Mouse (Mus musculus) embryonic facial prominence, embryonic 10.5 days (tissue): Measurements from ENCODE around the gene Kif3a. TPM values are rescaled to one million over a fixed set of nuclear protein-coding genes. Genes with fewer than 3 reads are reported as not detected.
"Not testable (repeated sequence)": the region's sequence is repeated elsewhere in the genome, so short reads cannot be mapped to it uniquely, and the experiment has no call there.

Experiments used
- DNase-seq: peaks from one replicate; pipeline ENCODE4 v3.0.0-alpha.2; 2017; ENCODE audit warnings: low spot score
- H3K27ac ChIP-seq: fragments of 300-500 bp; sonication (generic); replicated peaks from 2 replicates; pipeline ENCODE4 v1.5.1; 2016; ENCODE audit warnings: mild to moderate bottlenecking
- H3K27me3 ChIP-seq: fragments of 300-500 bp; sonication (generic); replicated peaks from 2 replicates; pipeline ENCODE4 v1.6.1; 2016; ENCODE audit warnings: low read depth, mild to moderate bottlenecking; ENCODE audit not compliant: poor library complexity, severe bottlenecking
- H3K36me3 ChIP-seq: fragments of 300-500 bp; sonication (generic); replicated peaks from 2 replicates; pipeline ENCODE4 v1.6.1; 2016; ENCODE audit warnings: mild to moderate bottlenecking, moderate library complexity
- H3K4me1 ChIP-seq: fragments of 300-500 bp; sonication (generic); 2 replicates; pipeline ENCODE4 v1.6.1; 2016
- H3K4me3 ChIP-seq: fragments of 300-500 bp; sonication (generic); 2 replicates; pipeline ENCODE4 v1.5.1; 2016; ENCODE audit warnings: mild to moderate bottlenecking, moderate library complexity
- H3K9me3 ChIP-seq: fragments of 300-500 bp; sonication (generic); 2 replicates; pipeline ENCODE4 v1.6.1; 2016; ENCODE audit warnings: mild to moderate bottlenecking
- WGBS: fragments of 180-500 bp; shearing (Covaris S2); methylation state at CpG from one replicate; pipeline ENCODE4 v1.1.7; 2016; 5-methylcytosine and 5-hydroxymethylcytosine counted together
- polyA plus RNA-seq: library from polyadenylated mRNA; unstranded; fragments of >200 nt; fragmentation: Nextera tagmentation; extraction: Ambion mirVana; gene quantifications from 2 replicates; pipeline ENCODE4 v1.2.1, GENCODE M21; 2016

The Kif3a gene
- polyA plus RNA-seq, 1 experiment from 2014 or later: 77.6 TPM

DNA sequence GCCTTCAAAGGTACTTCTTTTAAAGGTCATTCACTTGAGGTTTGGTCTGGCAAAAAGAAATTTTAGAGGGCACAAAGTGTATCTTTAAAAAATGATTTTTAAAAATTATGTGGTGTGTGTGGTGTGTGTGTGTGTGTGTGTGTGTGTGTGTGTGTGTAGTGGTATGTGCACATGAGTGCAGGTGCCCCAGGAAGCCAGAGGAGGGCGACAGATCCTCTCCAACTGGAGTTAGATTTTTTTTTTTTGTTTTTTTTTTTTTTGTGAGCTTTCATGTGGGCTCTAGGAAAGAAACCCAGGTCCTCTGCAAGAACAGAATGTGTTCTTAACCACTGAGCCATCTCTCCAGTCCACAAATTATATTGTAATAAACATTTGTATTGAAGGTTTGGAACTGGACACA is 16.5 kb upstream of the Kif3a start:
- no peak overlapping the region for H3K4me3 ChIP-seq
- peaks cover 11% of the 10 kb centered on the region for H3K4me1 ChIP-seq
- DNase-seq: no peak
- H3K36me3 ChIP-seq: no peaks in the 10 kb centered on the region
- no peaks in the 10 kb centered on the region for H3K27me3 ChIP-seq
- WGBS: 91% methylated on average over 1 of the region's 1 CpGs
- H3K9me3 ChIP-seq: 0 out of 2 replicates have a peak, but pooled peaks cover 2% of the 10 kb centered on the region
- H3K27ac ChIP-seq: no peak overlapping the region

DNA sequence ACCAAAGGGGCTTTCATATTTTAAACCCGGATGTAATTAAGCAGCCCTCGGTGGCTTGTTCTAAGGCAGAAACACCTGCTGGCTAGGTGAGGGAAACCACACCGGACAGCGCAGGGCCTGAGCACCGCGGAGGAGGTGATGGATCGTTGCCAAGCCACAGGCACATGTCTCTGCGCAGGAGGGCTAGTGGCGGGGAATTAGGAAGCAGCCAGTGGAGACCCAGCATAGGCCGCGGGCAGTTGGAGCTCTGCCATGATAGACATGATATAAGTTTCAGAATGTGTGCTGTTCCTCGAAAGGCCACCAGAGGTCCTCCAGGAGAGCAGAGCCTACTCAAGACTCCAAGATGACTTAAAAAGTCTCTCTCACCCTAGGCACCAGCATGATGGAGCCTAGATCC is 15.4 kb upstream of the Kif3a start:
- WGBS: 73% methylated on average over 12 of the region's 12 CpGs
- no peak for DNase-seq
- Histone ChIP-seq H3K36me3 (no peaks in the 10 kb centered on the region), H3K9me3 (0 out of 2 replicates have a peak, but pooled peaks cover 2% of the 10 kb centered on the region), H3K27me3 (no peaks in the 10 kb centered on the region), H3K4me3 (no peak overlapping the region), H3K4me1 (0 out of 2 replicates have a peak, but pooled peaks cover 5% of the 10 kb centered on the region), H3K27ac (no peak overlapping the region)

DNA sequence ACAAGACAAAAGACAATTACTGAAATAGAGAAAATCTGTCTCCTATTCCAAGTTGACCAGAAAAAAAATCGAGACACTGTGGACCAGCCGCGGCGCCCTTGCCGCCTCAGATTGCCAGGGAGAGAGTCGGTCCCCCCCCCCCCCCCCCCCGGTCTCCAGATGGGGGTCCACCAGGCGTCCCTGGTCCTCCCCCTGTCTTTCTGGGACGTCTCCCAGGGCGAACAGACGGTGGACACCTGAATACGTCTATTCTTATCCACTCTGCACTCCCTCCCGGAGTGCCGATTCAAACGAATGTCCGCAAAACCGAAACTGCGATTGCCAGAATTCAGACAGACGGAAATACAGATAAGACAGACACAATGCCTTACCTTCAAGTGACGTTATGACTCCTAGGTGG is 10.7 kb upstream of the Kif3a start:
- not testable (repeated sequence) for H3K9me3 ChIP-seq, H3K27me3 ChIP-seq, H3K36me3 ChIP-seq, H3K4me1 ChIP-seq, H3K27ac ChIP-seq, DNase-seq, H3K4me3 ChIP-seq
- WGBS: 91% methylated on average over 13 of the region's 20 CpGs

DNA sequence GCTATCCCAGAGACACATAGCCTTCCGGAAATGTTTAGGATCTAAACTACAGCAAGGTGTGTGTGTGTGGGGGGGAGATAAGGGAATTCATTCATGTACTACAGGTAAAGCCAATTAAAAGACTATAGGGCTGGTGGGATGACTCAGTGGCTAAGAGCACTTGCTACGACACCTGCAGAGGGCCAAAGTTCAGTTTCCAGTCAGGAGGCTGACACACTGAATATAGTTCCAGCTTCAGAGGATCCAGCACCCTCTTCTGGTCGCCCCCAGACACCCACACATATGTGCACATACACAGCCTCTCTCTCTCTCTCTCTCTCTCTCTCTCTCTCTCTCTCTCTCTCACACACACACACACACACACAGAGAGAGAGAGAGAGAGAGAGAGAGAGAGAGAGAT is 9.2 kb upstream of the Kif3a start:
- H3K36me3 ChIP-seq, H3K4me1 ChIP-seq, H3K27ac ChIP-seq, H3K4me3 ChIP-seq, H3K27me3 ChIP-seq, H3K9me3 ChIP-seq, DNase-seq: not testable (repeated sequence)
- 80% methylated on average over 2 of the region's 3 CpGs for WGBS

DNA sequence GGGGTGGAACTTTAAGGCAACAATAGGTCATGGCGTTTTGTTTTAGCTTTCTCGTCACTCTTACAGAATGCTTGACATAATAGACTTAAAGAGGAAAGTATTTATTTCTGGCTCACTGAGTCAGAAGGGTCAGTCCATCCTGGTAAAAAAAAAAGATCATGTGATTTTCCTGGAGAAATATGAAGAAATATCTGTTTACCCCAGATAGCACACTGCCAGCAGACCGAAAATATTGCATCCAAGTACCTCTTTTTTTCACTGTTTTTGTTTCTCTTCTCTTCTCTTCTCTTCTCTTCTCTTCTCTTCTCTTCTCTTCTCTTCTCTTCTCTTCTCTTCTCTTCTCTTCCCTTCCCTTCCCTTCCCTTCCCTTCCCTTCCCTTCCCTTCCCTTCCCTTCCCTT is 7.2 kb upstream of the Kif3a start:
- DNase-seq, H3K36me3 ChIP-seq, H3K27ac ChIP-seq, H3K4me1 ChIP-seq, H3K9me3 ChIP-seq, H3K4me3 ChIP-seq, H3K27me3 ChIP-seq: not testable (repeated sequence)
- WGBS: 89% methylated on average over 1 of the region's 3 CpGs

DNA sequence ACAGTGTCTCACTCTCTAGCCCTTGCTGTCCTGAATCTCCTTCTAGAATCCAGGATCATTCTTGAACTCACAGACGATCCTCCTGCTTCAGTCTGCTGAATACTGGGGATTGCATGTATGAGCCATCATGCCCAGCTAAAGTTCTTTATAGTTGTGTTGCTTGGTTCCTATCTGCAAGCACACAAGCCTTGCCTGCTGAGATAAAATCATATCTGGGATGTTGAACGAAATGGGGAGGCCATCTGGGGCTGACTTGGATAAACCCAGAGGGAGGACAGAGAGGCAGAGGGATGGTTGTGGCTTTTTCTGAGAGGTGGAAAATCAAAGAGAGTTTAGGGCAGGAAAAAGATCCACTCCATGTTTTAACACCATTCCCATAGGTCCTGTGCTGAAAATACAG is 5.2 kb upstream of the Kif3a start:
- 91% methylated on average over 2 of the region's 2 CpGs for WGBS
- H3K27ac ChIP-seq: no peak overlapping the region

DNA sequence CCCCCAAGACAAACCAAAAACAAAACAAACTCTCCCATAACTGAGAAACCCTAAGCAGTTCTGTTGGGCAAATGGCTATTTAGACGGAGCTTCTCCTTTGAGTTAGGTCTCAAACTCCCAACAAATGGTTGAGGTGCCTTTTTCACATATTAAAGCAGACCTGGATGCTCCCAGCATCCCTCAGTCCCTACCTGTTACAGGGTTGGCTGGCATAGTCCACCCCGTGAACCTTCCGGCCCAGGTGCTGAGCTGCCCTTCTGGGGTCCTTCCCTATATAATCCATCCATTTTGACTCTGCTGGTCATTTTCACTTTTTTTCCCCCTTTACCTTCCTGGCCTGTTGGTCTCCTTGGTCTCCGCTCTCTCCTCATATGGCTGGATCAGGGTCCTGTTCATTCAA is 533 bp upstream of the Kif3a start:
- DNase-seq: no peak
- Histone ChIP-seq H3K27me3 (no peaks in the 10 kb centered on the region), H3K9me3 (peaks cover 4% of the 10 kb centered on the region; the same call in 1 of the 2 replicates), H3K36me3 (peaks cover 12% of the 10 kb centered on the region), H3K4me3 (peak overlapping the region; percentile 97), H3K4me1 (peaks cover 17% of the 10 kb centered on the region), H3K27ac (peak overlapping the region; percentile 91; the same call in 1 of the 2 replicates)
- 89% methylated on average over 4 of the region's 4 CpGs for WGBS

More for the DNA sequence above, 5.2 kb upstream of the Kif3a start:
- Histone ChIP-seq H3K36me3 (no peaks in the 10 kb centered on the region), H3K4me3 (no peak overlapping the region), H3K27me3 (no peaks in the 10 kb centered on the region), H3K4me1 (peaks cover 5% of the 10 kb centered on the region), H3K9me3 (peaks cover 4% of the 10 kb centered on the region; the same call in 1 of the 2 replicates)
- DNase-seq: no peak

DNA sequence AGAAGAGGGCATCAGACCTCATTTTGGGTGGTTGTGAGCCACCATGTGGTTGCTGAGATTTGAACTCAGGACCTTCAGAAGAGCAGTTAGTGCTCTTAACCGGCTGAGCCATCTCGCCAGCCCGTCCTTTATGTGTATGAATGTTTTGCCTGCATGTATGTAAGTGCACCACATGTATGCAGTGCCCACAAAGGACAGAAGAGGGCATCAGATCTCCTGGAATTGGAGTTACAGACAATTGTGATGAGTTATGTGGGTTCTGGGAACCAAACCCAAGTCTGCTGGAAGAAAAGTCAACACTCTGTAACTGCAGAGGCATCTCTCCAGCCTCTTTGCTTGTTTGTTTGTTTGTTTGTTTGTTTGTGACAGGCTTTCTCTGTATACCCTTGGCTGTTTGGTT is 13.4 kb downstream of the Kif3a start:
- Histone ChIP-seq H3K9me3 (no peaks in the 10 kb centered on the region), H3K27ac (no peak overlapping the region), H3K36me3 (peaks cover 75% of the 10 kb centered on the region), H3K27me3 (no peaks in the 10 kb centered on the region), H3K4me3 (no peak overlapping the region), H3K4me1 (no peaks in the 10 kb centered on the region)
- DNase-seq: no peak
- WGBS: 98% methylated on average over 3 of the region's 3 CpGs

DNA sequence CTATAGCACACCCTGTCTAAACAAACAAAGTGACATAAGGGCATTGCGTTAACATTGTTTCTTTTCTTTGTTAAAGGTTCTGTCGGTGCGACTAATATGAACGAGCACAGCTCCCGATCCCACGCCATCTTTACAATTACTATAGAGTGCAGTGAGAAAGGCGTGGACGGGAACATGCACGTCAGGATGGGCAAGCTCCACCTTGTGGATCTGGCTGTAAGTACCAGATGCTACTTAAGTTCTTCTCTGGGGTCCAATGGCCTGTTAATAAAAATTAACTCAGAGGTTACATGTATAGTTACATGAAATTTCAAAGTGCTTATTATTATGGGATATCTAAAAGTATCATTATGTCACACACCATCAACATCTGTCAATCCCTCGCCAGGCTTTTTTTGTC is 16.0 kb downstream of the Kif3a start:
- H3K4me1 ChIP-seq: no peaks in the 10 kb centered on the region
- no peak overlapping the region for H3K27ac ChIP-seq
- no peaks in the 10 kb centered on the region for H3K27me3 ChIP-seq
- WGBS: 84% methylated on average over 10 of the region's 10 CpGs
- peaks cover 85% of the 10 kb centered on the region for H3K36me3 ChIP-seq
- H3K9me3 ChIP-seq: no peaks in the 10 kb centered on the region
- no peak overlapping the region for H3K4me3 ChIP-seq
- no peak for DNase-seq

DNA sequence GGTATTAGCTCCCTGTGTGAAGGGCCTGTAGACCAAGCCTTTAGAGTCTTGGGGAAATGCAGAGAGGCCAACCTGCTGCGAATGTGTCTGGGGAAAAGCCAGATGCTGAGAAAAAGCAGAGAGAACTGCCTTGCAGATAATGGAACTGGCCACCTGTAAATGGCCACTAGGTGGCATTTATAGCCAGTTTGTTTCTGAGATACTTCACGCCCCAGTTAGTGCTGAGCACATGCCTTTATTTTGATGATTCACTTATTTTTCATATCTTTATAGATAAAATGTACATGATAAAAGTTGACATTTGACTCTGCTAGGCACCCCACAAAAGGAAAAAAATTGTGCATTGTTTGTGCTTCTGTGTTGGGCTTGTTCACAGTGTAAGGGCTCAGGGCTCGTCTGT is 17.7 kb downstream of the Kif3a start:
- H3K4me3 ChIP-seq: no peak overlapping the region
- H3K27ac ChIP-seq: no peak overlapping the region
- DNase-seq: peak; percentile 19
- peaks cover 88% of the 10 kb centered on the region for H3K36me3 ChIP-seq
- H3K4me1 ChIP-seq: no peaks in the 10 kb centered on the region
- 69% methylated on average over 3 of the region's 3 CpGs for WGBS
- H3K27me3 ChIP-seq: no peaks in the 10 kb centered on the region
- no peaks in the 10 kb centered on the region for H3K9me3 ChIP-seq

DNA sequence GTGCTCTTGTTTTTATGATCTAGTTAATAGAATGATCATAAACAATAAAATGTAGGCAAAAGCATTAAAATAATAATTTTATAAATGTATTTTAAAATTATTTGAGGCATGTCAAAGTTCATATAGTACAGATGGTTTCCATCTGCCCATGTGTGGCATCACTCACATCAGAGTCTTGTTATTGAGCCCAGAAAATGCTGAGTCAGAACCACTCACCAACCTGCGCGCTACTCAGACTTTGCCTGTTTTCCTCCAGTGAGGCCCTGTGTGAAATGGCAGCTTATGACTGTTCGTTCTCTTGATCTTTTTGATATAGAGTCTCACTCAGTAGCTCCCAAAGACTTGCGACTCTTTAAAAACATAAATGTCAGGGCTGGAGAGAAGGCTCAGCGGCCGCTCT is 18.3 kb downstream of the Kif3a start:
- WGBS: 96% methylated on average over 6 of the region's 6 CpGs
- Histone ChIP-seq H3K9me3 (no peaks in the 10 kb centered on the region), H3K36me3 (peaks cover 87% of the 10 kb centered on the region)

DNA sequence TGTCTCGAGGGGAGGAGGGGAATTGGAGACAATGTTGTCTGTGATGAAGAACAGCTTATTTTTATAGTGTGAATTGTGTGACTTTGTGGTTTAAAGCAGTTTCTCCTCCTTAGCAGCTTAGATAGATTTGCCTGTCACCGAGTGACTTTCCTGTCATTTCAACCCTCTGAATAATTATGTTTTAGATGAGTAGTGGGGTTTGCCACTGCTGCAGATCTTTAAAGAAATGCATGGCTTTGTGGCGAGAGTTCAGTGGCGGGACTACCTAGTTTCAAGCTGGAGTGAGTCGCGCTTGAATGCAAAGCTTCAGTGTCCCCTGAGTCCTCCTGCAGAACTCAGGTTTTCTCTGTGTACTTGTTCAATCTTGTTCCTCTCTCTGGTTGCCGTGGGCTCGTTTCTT is 21.1 kb downstream of the Kif3a start:
- no peaks in the 10 kb centered on the region for H3K9me3 ChIP-seq
- H3K4me3 ChIP-seq: no peak overlapping the region
- no peak overlapping the region for H3K27ac ChIP-seq
- no peaks in the 10 kb centered on the region for H3K4me1 ChIP-seq
- WGBS: 87% methylated on average over 8 of the region's 8 CpGs
- H3K27me3 ChIP-seq: no peaks in the 10 kb centered on the region
- peaks cover 87% of the 10 kb centered on the region for H3K36me3 ChIP-seq
- DNase-seq: no peak

More for the DNA sequence above, 18.3 kb downstream of the Kif3a start:
- H3K27ac ChIP-seq: no peak overlapping the region
- H3K4me3 ChIP-seq: no peak overlapping the region
- DNase-seq: no peak
- H3K27me3 ChIP-seq: no peaks in the 10 kb centered on the region
- H3K4me1 ChIP-seq: no peaks in the 10 kb centered on the region

DNA sequence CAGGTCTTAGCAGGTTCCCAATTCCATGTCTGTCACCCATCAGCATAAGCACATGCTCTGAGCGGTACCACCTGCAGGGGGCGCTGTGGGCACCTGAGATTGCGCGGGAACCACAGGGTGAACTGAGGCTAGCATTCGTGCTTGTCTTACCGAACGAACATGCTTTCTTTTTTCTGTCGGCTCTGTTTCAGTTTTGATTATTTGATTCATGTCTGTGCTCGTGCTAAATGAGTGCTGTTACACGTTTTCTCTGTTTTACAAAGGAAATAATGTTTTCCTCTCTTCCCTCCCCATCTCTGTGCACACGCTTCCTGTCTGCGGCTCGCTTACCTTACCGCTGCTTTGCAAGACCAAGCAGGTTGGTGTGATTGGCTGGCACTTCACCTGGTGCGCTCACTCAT is 23.2 kb downstream of the Kif3a start:
- Histone ChIP-seq H3K27me3 (no peaks in the 10 kb centered on the region), H3K4me1 (no peaks in the 10 kb centered on the region), H3K27ac (no peak overlapping the region), H3K9me3 (no peaks in the 10 kb centered on the region), H3K36me3 (peaks cover 88% of the 10 kb centered on the region), H3K4me3 (no peak overlapping the region)
- 40% methylated on average over 15 of the region's 15 CpGs for WGBS
- DNase-seq: peak; percentile 72

DNA sequence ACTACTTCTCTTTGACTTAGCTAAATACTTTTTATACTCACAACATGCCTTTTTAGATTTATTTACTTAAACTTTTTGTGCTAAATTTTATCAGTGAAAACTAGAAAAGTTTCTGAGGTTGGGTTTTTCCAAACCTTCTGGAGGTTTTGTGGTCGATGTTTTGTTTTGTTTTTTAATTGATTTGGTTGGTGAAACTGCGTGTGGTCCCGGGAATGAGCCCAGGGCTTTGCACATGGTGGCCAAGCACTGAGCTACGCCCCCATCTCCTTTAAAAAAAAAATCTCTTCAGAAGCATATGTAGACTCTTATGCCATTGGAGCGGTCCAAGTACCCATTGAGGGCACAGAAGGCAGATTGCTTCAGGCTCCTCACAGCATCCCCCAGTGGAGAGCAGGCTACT is 23.9 kb downstream of the Kif3a start:
- DNase-seq: no peak
- Histone ChIP-seq H3K4me1 (no peaks in the 10 kb centered on the region), H3K9me3 (no peaks in the 10 kb centered on the region), H3K36me3 (peaks cover 89% of the 10 kb centered on the region), H3K27ac (no peak overlapping the region), H3K4me3 (no peak overlapping the region), H3K27me3 (no peaks in the 10 kb centered on the region)
- WGBS: 93% methylated on average over 5 of the region's 5 CpGs
